Mouse (Mus musculus): ENCODE results near the gene Lzic. TPM values are rescaled to one million over a fixed set of nuclear protein-coding genes. Genes with fewer than 3 reads are reported as not detected.

Lzic gene
- 0.29 and 0.58 TPM in 2 replicates for polyA plus RNA-seq (2012)

- H3K36me3 ChIP-seq (ENCODE audit: control insufficient read depth), result peaks cover 37% of the 10 kb centered on the region
- no peaks in the 10 kb centered on the region for H3K9me3 ChIP-seq (ENCODE audit: control insufficient read depth, low read length)
- H3K4me1 ChIP-seq (ENCODE audit: control insufficient read depth), result peaks cover 27% of the 10 kb centered on the region
- no peaks in the 10 kb centered on the region for H3K27me3 ChIP-seq (ENCODE audit: control insufficient read depth)
- peak within 1 kb of the TSS; percentile 92 for H3K4me3 ChIP-seq (replicated peaks)
- TF ChIP-seq TAL1 (IDR thresholded peaks at IDR 0.05; ENCODE audit: low read length), result no peak
- no peak for TF ChIP-seq GATA1 (IDR thresholded peaks at IDR 0.05; ENCODE audit: low read length)
These were observed at the start of gene Lzic, which contains the start of gene Nmnat1 for GRCm38 (mm10) chr4:149485053-149485824. Gene Lzic (plus strand): TSS chr4:149485229. Gene Nmnat1 (minus strand): TSS chr4:149485202.

- Histone ChIP-seq H3K4me3 (replicated peaks) (no peak overlapping the region), H3K36me3 (ENCODE audit: control insufficient read depth) (no peaks in the 10 kb centered on the region), H3K27me3 (ENCODE audit: control insufficient read depth) (no peaks in the 10 kb centered on the region), H3K9me3 (ENCODE audit: control insufficient read depth, low read length) (no peaks in the 10 kb centered on the region), H3K4me1 (ENCODE audit: control insufficient read depth) (peaks cover 12% of the 10 kb centered on the region)
- TF ChIP-seq TAL1 (IDR thresholded peaks at IDR 0.05; ENCODE audit: low read length) (no peak), GATA1 (IDR thresholded peaks at IDR 0.05; ENCODE audit: low read length) (no peak)
These were observed 44.5 kb upstream of the Lzic start for GRCm38 (mm10) chr4:149440576-149440975.

- TF ChIP-seq GATA1 (IDR thresholded peaks at IDR 0.05; ENCODE audit: low read length) (no peak), TAL1 (IDR thresholded peaks at IDR 0.05; ENCODE audit: low read length) (no peak)
- no peak overlapping the region for H3K4me3 ChIP-seq (replicated peaks)
- no peaks in the 10 kb centered on the region for H3K27me3 ChIP-seq (ENCODE audit: control insufficient read depth)
- H3K9me3 ChIP-seq (ENCODE audit: control insufficient read depth, low read length), result no peaks in the 10 kb centered on the region
- no peaks in the 10 kb centered on the region for H3K36me3 ChIP-seq (ENCODE audit: control insufficient read depth)
- H3K4me1 ChIP-seq (ENCODE audit: control insufficient read depth), result peaks cover 22% of the 10 kb centered on the region
These were observed 42.6 kb upstream of the Lzic start for GRCm38 (mm10) chr4:149442436-149442835.

- TF ChIP-seq GATA1 (IDR thresholded peaks at IDR 0.05; ENCODE audit: low read length) (no peak), TAL1 (IDR thresholded peaks at IDR 0.05; ENCODE audit: low read length) (no peak)
- Histone ChIP-seq H3K27me3 (ENCODE audit: control insufficient read depth) (no peaks in the 10 kb centered on the region), H3K36me3 (ENCODE audit: control insufficient read depth) (no peaks in the 10 kb centered on the region), H3K4me3 (replicated peaks) (no peak overlapping the region), H3K9me3 (ENCODE audit: control insufficient read depth, low read length) (no peaks in the 10 kb centered on the region), H3K4me1 (ENCODE audit: control insufficient read depth) (peaks cover 22% of the 10 kb centered on the region)
These were observed 40.6 kb upstream of the Lzic start for GRCm38 (mm10) chr4:149444465-149444864.

- no peak for TF ChIP-seq GATA1 (IDR thresholded peaks at IDR 0.05; ENCODE audit: low read length)
- TF ChIP-seq TAL1 (IDR thresholded peaks at IDR 0.05; ENCODE audit: low read length), result no peak
- no peaks in the 10 kb centered on the region for H3K27me3 ChIP-seq (ENCODE audit: control insufficient read depth)
- no peaks in the 10 kb centered on the region for H3K36me3 ChIP-seq (ENCODE audit: control insufficient read depth)
- H3K4me1 ChIP-seq (ENCODE audit: control insufficient read depth), result peaks cover 22% of the 10 kb centered on the region
- peak overlapping the region; percentile 62 for H3K4me3 ChIP-seq (replicated peaks)
- H3K9me3 ChIP-seq (ENCODE audit: control insufficient read depth, low read length), result no peaks in the 10 kb centered on the region
These were observed 39.9 kb upstream of the Lzic start for GRCm38 (mm10) chr4:149444964-149445701.

GRCm38 (mm10) chr4:149445868-149446267 is 39.2 kb upstream of the Lzic start:
- no peak for TF ChIP-seq TAL1 (IDR thresholded peaks at IDR 0.05; ENCODE audit: low read length)
- no peak for TF ChIP-seq GATA1 (IDR thresholded peaks at IDR 0.05; ENCODE audit: low read length)
- Histone ChIP-seq H3K9me3 (ENCODE audit: control insufficient read depth, low read length) (no peaks in the 10 kb centered on the region), H3K36me3 (ENCODE audit: control insufficient read depth) (no peaks in the 10 kb centered on the region), H3K4me1 (ENCODE audit: control insufficient read depth) (peaks cover 22% of the 10 kb centered on the region), H3K4me3 (replicated peaks) (peak overlapping the region; percentile 62), H3K27me3 (ENCODE audit: control insufficient read depth) (no peaks in the 10 kb centered on the region)

GRCm38 (mm10) chr4:149446309-149446708 is 38.7 kb upstream of the Lzic start:
- peaks cover 22% of the 10 kb centered on the region for H3K4me1 ChIP-seq (ENCODE audit: control insufficient read depth)
- H3K4me3 ChIP-seq (replicated peaks), result peak overlapping the region; percentile 62
- H3K36me3 ChIP-seq (ENCODE audit: control insufficient read depth), result no peaks in the 10 kb centered on the region
- H3K27me3 ChIP-seq (ENCODE audit: control insufficient read depth), result no peaks in the 10 kb centered on the region
- no peak for TF ChIP-seq GATA1 (IDR thresholded peaks at IDR 0.05; ENCODE audit: low read length)
- no peak for TF ChIP-seq TAL1 (IDR thresholded peaks at IDR 0.05; ENCODE audit: low read length)
- H3K9me3 ChIP-seq (ENCODE audit: control insufficient read depth, low read length), result no peaks in the 10 kb centered on the region

- peaks cover 9% of the 10 kb centered on the region for H3K4me1 ChIP-seq (ENCODE audit: control insufficient read depth)
- no peak for TF ChIP-seq TAL1 (IDR thresholded peaks at IDR 0.05; ENCODE audit: low read length)
- no peak for TF ChIP-seq GATA1 (IDR thresholded peaks at IDR 0.05; ENCODE audit: low read length)
These were observed 34.4 kb upstream of the Lzic start for GRCm38 (mm10) chr4:149450636-149451035.

GRCm38 (mm10) chr4:149453656-149454055 is 31.4 kb upstream of the Lzic start:
- Histone ChIP-seq H3K4me1 (ENCODE audit: control insufficient read depth) (no peaks in the 10 kb centered on the region; the same call in 1 of the 2 replicates), H3K4me3 (replicated peaks) (no peak overlapping the region), H3K27me3 (ENCODE audit: control insufficient read depth) (no peaks in the 10 kb centered on the region), H3K36me3 (ENCODE audit: control insufficient read depth) (no peaks in the 10 kb centered on the region), H3K9me3 (ENCODE audit: control insufficient read depth, low read length) (no peaks in the 10 kb centered on the region; the same call in 1 of the 2 replicates)
- no peak for TF ChIP-seq TAL1 (IDR thresholded peaks at IDR 0.05; ENCODE audit: low read length)
- no peak for TF ChIP-seq GATA1 (IDR thresholded peaks at IDR 0.05; ENCODE audit: low read length)

More at GRCm38 (mm10) chr4:149450636-149451035, 34.4 kb upstream of the Lzic start:
- H3K9me3 ChIP-seq (ENCODE audit: control insufficient read depth, low read length), result no peaks in the 10 kb centered on the region; the same call in 1 of the 2 replicates
- H3K4me3 ChIP-seq (replicated peaks), result no peak overlapping the region
- no peaks in the 10 kb centered on the region for H3K27me3 ChIP-seq (ENCODE audit: control insufficient read depth)
- H3K36me3 ChIP-seq (ENCODE audit: control insufficient read depth), result no peaks in the 10 kb centered on the region
